ENCODE assay signal across 11 mouse cellular contexts in genomic region chr4:97707373-97708152, GRCm38 (mm10).
DNase-seq lines count a peak whose midpoint lies in the region; ATAC-seq lines count a peak whose summit lies in the region.
"Had no signal": no experiment of that assay in that cellular context is flagged by ENCODE, and none has a peak within 500 bp of the region (broad histone marks: within the 10 kb centered on the region; RNA-seq: fewer than 3 reads in every experiment).

No protein-coding gene starts in this region.

- no peaks in the 10 kb centered on the region for H3K27me3 ChIP-seq in intestine, embryonic 14.5 days (replicated peaks; ENCODE audit: control insufficient read depth, insufficient read depth, low read length)
- H3K27me3 ChIP-seq in kidney, embryonic 15.5 days = peaks cover 6% of the 10 kb centered on the region; the same call in 1 of the 2 replicates
- no peaks in the 10 kb centered on the region for H3K27me3 ChIP-seq in neural tube, embryonic 15.5 days (replicated peaks)
- no peaks in the 10 kb centered on the region for H3K27me3 ChIP-seq in midbrain, embryonic 14.5 days (ENCODE audit: control insufficient read depth, insufficient read depth, low read length)
- H3K27me3 ChIP-seq: embryonic facial prominence, embryonic 12.5 days; hindbrain, embryonic 15.5 days had no signal

- 0 out of 2 replicates have a peak overlapping the region, but pooled peaks have one; percentile 8 for H3K4me3 ChIP-seq in intestine, embryonic 14.5 days (ENCODE audit: low read depth, low read length)
- H3K4me3 ChIP-seq in kidney, embryonic 15.5 days (replicated peaks) = peak overlapping the region; percentile 25
- no peak overlapping the region for H3K4me3 ChIP-seq in neural tube, embryonic 15.5 days (replicated peaks)
- H3K4me3 ChIP-seq in midbrain, embryonic 14.5 days (replicated peaks; ENCODE audit: low read depth, low read length) = no peak overlapping the region
- H3K4me3 ChIP-seq: embryonic facial prominence, embryonic 12.5 days; hindbrain, embryonic 15.5 days had no signal

- H3K27ac ChIP-seq in intestine, embryonic 14.5 days (ENCODE audit: low read depth) = no peak overlapping the region
- H3K27ac ChIP-seq in kidney, embryonic 15.5 days = no peak overlapping the region
- H3K27ac ChIP-seq in neural tube, embryonic 15.5 days (replicated peaks) = no peak overlapping the region
- no peak overlapping the region for H3K27ac ChIP-seq in midbrain, embryonic 14.5 days (replicated peaks; ENCODE audit: low read depth, low read length)
- H3K27ac ChIP-seq: embryonic facial prominence, embryonic 12.5 days; hindbrain, embryonic 15.5 days had no signal

- DNase-seq in heart, adult 11 months = peak; percentile 82
- no peak for DNase-seq in heart, adult 8-10 months (ENCODE audit: low spot score)
- DNase-seq in intestine, embryonic 14.5 days (ENCODE audit: low spot score) = peak; percentile 59
- DNase-seq in midbrain, embryonic 14.5 days = no peak
- DNase-seq in layer of hippocampus, postnatal 10 days (ENCODE audit: low spot score in 2 of 2) = no peak
- no peak for DNase-seq in cerebellum, postnatal 36 days

- peaks cover 8% of the 10 kb centered on the region; the same call in 1 of the 2 replicates for H3K4me1 ChIP-seq in intestine, embryonic 14.5 days (replicated peaks; ENCODE audit: control insufficient read depth, insufficient read depth, low read length)
- peaks cover 24% of the 10 kb centered on the region for H3K4me1 ChIP-seq in kidney, embryonic 15.5 days
- H3K4me1 ChIP-seq in neural tube, embryonic 15.5 days = peaks cover 20% of the 10 kb centered on the region
- H3K4me1 ChIP-seq in midbrain, embryonic 14.5 days (ENCODE audit: control insufficient read depth, insufficient read depth, low read length) = peaks cover 6% of the 10 kb centered on the region; the same call in 1 of the 2 replicates

- H3K4me2 ChIP-seq in intestine, embryonic 14.5 days (ENCODE audit: low read length) = peak overlapping the region; percentile 36
- peak overlapping the region; percentile 56 for H3K4me2 ChIP-seq in kidney, embryonic 15.5 days
- peak overlapping the region; percentile 35 for H3K4me2 ChIP-seq in neural tube, embryonic 15.5 days
- no peak overlapping the region for H3K4me2 ChIP-seq in midbrain, embryonic 14.5 days (ENCODE audit: low read length)
- H3K4me2 ChIP-seq: embryonic facial prominence, embryonic 12.5 days; hindbrain, embryonic 15.5 days had no signal

- ATAC-seq in intestine, embryonic 14.5 days (replicated peaks; ENCODE audit: low FRiP score, low TSS enrichment, low read depth) = 0 out of 2 replicates have a peak, but pooled peaks have one; percentile 66
- ATAC-seq in kidney, embryonic 15.5 days (replicated peaks; ENCODE audit: low FRiP score) = peak; percentile 93
- ATAC-seq in neural tube, embryonic 15.5 days (ENCODE audit: low FRiP score) = peak; percentile 69
- ATAC-seq in midbrain, embryonic 14.5 days (ENCODE audit: low FRiP score, low TSS enrichment) = no peak
- ATAC-seq: lung, postnatal 0 days had no signal

- H3K9ac ChIP-seq in intestine, embryonic 14.5 days (ENCODE audit: low read length) = no peak overlapping the region
- H3K9ac ChIP-seq in kidney, embryonic 15.5 days = no peak overlapping the region
- no peak overlapping the region for H3K9ac ChIP-seq in neural tube, embryonic 15.5 days (replicated peaks)
- no peak overlapping the region for H3K9ac ChIP-seq in midbrain, embryonic 14.5 days (replicated peaks; ENCODE audit: low read length)
- H3K9ac ChIP-seq: embryonic facial prominence, embryonic 12.5 days; hindbrain, embryonic 15.5 days had no signal

- WGBS in intestine, embryonic 14.5 days = 47% methylated on average over 22 of the region's 22 CpGs
- 20% methylated on average over 22 of the region's 22 CpGs for WGBS in kidney, embryonic 15.5 days
- WGBS in neural tube, embryonic 15.5 days = 53% methylated on average over 22 of the region's 22 CpGs
- 85% methylated on average over 22 of the region's 22 CpGs for WGBS in midbrain, embryonic 14.5 days

- no peaks in the 10 kb centered on the region for H3K9me3 ChIP-seq in intestine, embryonic 14.5 days (ENCODE audit: control insufficient read depth, low read length)
- no peaks in the 10 kb centered on the region for H3K9me3 ChIP-seq in kidney, embryonic 15.5 days (replicated peaks)
- H3K9me3 ChIP-seq in neural tube, embryonic 15.5 days (replicated peaks) = no peaks in the 10 kb centered on the region
- H3K9me3 ChIP-seq in midbrain, embryonic 14.5 days (ENCODE audit: control insufficient read depth, low read length) = no peaks in the 10 kb centered on the region
- H3K9me3 ChIP-seq: embryonic facial prominence, embryonic 12.5 days; hindbrain, embryonic 15.5 days had no signal

- H3K36me3 ChIP-seq in intestine, embryonic 14.5 days (ENCODE audit: control insufficient read depth, insufficient read depth, low read length) = no peaks in the 10 kb centered on the region
- H3K36me3 ChIP-seq in kidney, embryonic 15.5 days = no peaks in the 10 kb centered on the region
- no peaks in the 10 kb centered on the region for H3K36me3 ChIP-seq in neural tube, embryonic 15.5 days
- H3K36me3 ChIP-seq in midbrain, embryonic 14.5 days (ENCODE audit: control insufficient read depth, insufficient read depth, low read length) = no peaks in the 10 kb centered on the region
- H3K36me3 ChIP-seq: embryonic facial prominence, embryonic 12.5 days; hindbrain, embryonic 15.5 days had no signal

Comparison
In these comparisons a context has a peak if more than half of its experiments do, and no peak if none do; other contexts are left out.
1. DNase-seq: peak in heart, adult 11 months (single experiment) and intestine, embryonic 14.5 days (single experiment); none in heart, adult 8-10 months (single experiment), midbrain, embryonic 14.5 days (single experiment), layer of hippocampus, postnatal 10 days (0 of 2) and cerebellum, postnatal 36 days (0 of 2).
2. H3K4me3 ChIP-seq: peak in intestine, embryonic 14.5 days (single experiment) and kidney, embryonic 15.5 days (single experiment); none in neural tube, embryonic 15.5 days (single experiment) and midbrain, embryonic 14.5 days (single experiment).